Mouse (Mus musculus) liver, embryonic 14.5 days (tissue): ENCODE results near the gene H2afj.

Experiments
- CTCF ChIP-seq: IDR thresholded peaks from 2 replicates; pipeline ENCODE4 v1.5.1; 2016; ENCODE audit warnings: antibody characterized with exemption, low read depth, control low read depth
- EP300 ChIP-seq: IDR thresholded peaks from 2 replicates; pipeline ENCODE4 v1.6.1; 2016; ENCODE audit warnings: antibody characterized with exemption, low read depth

GRCm38 (mm10) chr6:136855183-136855582 is 47.1 kb downstream of the H2afj start:
- TF ChIP-seq EP300 (no peak), CTCF (no peak)
